Mouse (Mus musculus): ENCODE data around the gene Atad3a.

GRCm38 (mm10) chr4:155694111-155694481 lies 66.8 kb downstream of the Atad3a start, which contains the start of gene Fndc10:
- TF ChIP-seq POLR2A (IDR thresholded peaks at IDR 0.05; ENCODE audit: borderline replicate concordance, extremely low read depth, low read depth, low read length) (no peak), CTCF (IDR thresholded peaks at IDR 0.05; ENCODE audit: insufficient read depth, low read length) (no peak)
